Mouse (Mus musculus) ES-Bruce4 (cell line): Measurements from ENCODE around the gene Tbc1d32.

Experiments used
- CTCF ChIP-seq: IDR thresholded peaks from one replicate; pipeline ENCODE4 v1.8.1; 2011; ENCODE audit warnings: low read depth, low read length
- POLR2A ChIP-seq: IDR thresholded peaks from one replicate; pipeline ENCODE4 v1.8.1; 2011; ENCODE audit warnings: low read length; ENCODE audit not compliant: insufficient read depth

DNA sequence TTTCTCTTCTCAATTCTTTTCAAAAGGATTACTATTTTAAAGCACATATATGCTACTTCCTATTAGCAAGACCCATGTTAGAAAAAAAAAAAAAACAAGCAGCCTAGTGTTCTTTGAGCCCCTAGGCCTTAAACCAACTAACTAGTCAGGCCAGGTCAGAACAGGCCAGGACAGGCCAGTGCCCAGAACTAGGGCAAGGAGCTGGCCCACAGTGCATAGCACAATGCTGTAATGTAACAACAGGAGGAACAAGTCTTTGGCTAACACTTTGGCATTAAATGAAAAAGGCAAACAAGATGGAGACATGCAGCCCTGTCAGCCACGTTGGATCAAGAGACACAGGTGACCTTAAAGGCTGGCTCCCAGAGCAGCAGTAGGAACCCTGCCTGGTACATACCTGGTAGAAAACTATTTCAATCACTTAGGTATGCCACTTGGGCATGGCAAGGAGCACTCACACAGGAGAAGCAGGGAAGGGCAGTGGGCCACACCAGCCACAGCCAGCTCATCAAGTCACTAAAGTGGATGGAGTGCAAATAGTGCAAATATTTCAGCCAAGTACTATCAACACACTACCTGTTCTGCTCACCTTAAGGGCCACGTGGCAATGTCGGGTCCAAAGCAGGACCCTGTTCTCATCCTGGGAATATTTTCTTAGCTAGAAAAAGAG, 128.7 kb downstream of the Tbc1d32 start:
- TF ChIP-seq CTCF: no peak
- TF ChIP-seq POLR2A: no peak
